Mouse (Mus musculus) embryonic facial prominence, embryonic 14.5 days (tissue): Measurements from ENCODE around the gene Sspo. TPM values are rescaled to one million over a fixed set of nuclear protein-coding genes. Genes with fewer than 3 reads are reported as not detected.
A peak's percentile ranks its signal among the peaks of the same experiment; 100 is the strongest.

Experiments used
- ATAC-seq: fragments of 200-750 bp; cut with Nextera tagmentation; 2 replicates; pipeline ENCODE4 v1.8.0; 2017; ENCODE audit warnings: low read depth, moderate number of reproducible peaks, moderate TSS enrichment
- DNase-seq: peaks from one replicate; pipeline ENCODE4 v3.0.0-alpha.2; 2015; ENCODE audit warnings: low spot score
- H3K27ac ChIP-seq: fragments of 300-500 bp; sonication (generic); replicated peaks from 2 replicates; pipeline ENCODE4 v1.5.1; 2014; ENCODE audit warnings: low read depth, mild to moderate bottlenecking, low read length, moderate library complexity
- H3K27me3 ChIP-seq: fragments of 300-500 bp; sonication (generic); replicated peaks from 2 replicates; pipeline ENCODE4 v1.6.1; 2014; ENCODE audit warnings: low read length; ENCODE audit not compliant: control insufficient read depth, insufficient read depth
- H3K36me3 ChIP-seq: fragments of 300-500 bp; sonication (generic); 2 replicates; pipeline ENCODE4 v1.6.1; 2014; ENCODE audit warnings: low read length, mixed read lengths; ENCODE audit not compliant: control insufficient read depth, insufficient read depth
- H3K4me1 ChIP-seq: fragments of 300-500 bp; sonication (generic); 2 replicates; pipeline ENCODE4 v1.6.1; 2014; ENCODE audit warnings: antibody characterized with exemption, low read length; ENCODE audit not compliant: control insufficient read depth, insufficient read depth
- H3K4me2 ChIP-seq: fragments of 300-500 bp; sonication (generic); 2 replicates; pipeline ENCODE4 v1.6.1; 2014; ENCODE audit warnings: low read depth, mild to moderate bottlenecking, low read length, moderate library complexity, mixed read lengths
- H3K4me3 ChIP-seq: fragments of 300-500 bp; sonication (generic); 2 replicates; pipeline ENCODE4 v1.5.1; 2014; ENCODE audit warnings: low read depth, mild to moderate bottlenecking, low read length
- H3K9ac ChIP-seq: fragments of 300-500 bp; sonication (generic); 2 replicates; pipeline ENCODE4 v1.6.1; 2014; ENCODE audit warnings: low read depth, mild to moderate bottlenecking, low read length, moderate library complexity, mixed read lengths
- H3K9me3 ChIP-seq: fragments of 300-500 bp; sonication (generic); 2 replicates; pipeline ENCODE4 v1.6.1; 2016; ENCODE audit warnings: low read length; ENCODE audit not compliant: control insufficient read depth
- WGBS: fragments of 180-500 bp; shearing (Covaris S2); extraction: QIAGEN DNeasy Blood & Tissue Kit; methylation state at CpG from one replicate; pipeline ENCODE4 v1.1.7; 2014; 5-methylcytosine and 5-hydroxymethylcytosine counted together
- polyA plus RNA-seq: library from polyadenylated mRNA; unstranded; fragments of >200 nt; fragmentation: Nextera tagmentation; extraction: Ambion mirVana; gene quantifications from 2 replicates; pipeline ENCODE4 v1.2.1, GENCODE M21; 2014

Sspo gene
- polyA plus RNA-seq, 1 experiment from 2014 or later: 1.1 TPM

DNA sequence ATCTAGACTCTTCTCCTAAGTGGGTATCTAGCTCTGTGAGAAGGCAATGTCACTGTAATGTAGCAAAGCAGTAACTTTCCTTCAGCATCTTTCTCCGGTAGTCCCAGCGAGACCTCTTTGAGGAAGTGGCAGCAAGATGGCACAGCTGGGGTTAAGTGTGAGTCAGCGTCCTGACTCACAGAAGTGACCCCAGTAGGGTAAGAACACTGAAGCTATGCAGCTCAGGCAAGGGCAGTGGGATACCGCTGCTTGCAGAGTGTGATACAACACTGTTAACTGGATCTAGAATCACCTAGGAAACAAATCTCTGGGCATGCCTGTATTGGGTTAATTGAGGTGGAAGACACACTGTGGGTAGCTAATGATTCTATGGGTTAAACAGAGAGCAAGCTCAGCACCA is 88.1 kb downstream of the Sspo start:
- Histone ChIP-seq H3K4me2 (no peak overlapping the region), H3K36me3 (peaks cover 12% of the 10 kb centered on the region), H3K9me3 (no peaks in the 10 kb centered on the region), H3K27me3 (no peaks in the 10 kb centered on the region), H3K4me1 (no peaks in the 10 kb centered on the region), H3K27ac (no peak overlapping the region), H3K9ac (no peak overlapping the region), H3K4me3 (no peak overlapping the region)
- no peak for DNase-seq
- ATAC-seq: no peak
- 71% methylated on average over 4 of the region's 4 CpGs for WGBS

- Histone ChIP-seq H3K27ac (no peak within 1 kb of the TSS), H3K9me3 (no peaks in the 10 kb centered on the region), H3K4me1 (peaks cover 11% of the 10 kb centered on the region; the same call in 1 of the 2 replicates), H3K36me3 (peaks cover 6% of the 10 kb centered on the region), H3K4me2 (peak within 1 kb of the TSS; percentile 62), H3K9ac (peak within 1 kb of the TSS; percentile 59), H3K27me3 (no peaks in the 10 kb centered on the region), H3K4me3 (peak within 1 kb of the TSS; percentile 37)
- 6% methylated on average over 31 of the region's 38 CpGs for WGBS
- peak; percentile 95 for ATAC-seq
- DNase-seq: peak; percentile 96
These were observed 89.3 kb downstream of the Sspo start, which contains the start of gene Atp6v0e2 for GRCm38 (mm10) chr6:48537105-48537954. Gene Atp6v0e2 (plus strand): TSS chr6:48537615.

DNA sequence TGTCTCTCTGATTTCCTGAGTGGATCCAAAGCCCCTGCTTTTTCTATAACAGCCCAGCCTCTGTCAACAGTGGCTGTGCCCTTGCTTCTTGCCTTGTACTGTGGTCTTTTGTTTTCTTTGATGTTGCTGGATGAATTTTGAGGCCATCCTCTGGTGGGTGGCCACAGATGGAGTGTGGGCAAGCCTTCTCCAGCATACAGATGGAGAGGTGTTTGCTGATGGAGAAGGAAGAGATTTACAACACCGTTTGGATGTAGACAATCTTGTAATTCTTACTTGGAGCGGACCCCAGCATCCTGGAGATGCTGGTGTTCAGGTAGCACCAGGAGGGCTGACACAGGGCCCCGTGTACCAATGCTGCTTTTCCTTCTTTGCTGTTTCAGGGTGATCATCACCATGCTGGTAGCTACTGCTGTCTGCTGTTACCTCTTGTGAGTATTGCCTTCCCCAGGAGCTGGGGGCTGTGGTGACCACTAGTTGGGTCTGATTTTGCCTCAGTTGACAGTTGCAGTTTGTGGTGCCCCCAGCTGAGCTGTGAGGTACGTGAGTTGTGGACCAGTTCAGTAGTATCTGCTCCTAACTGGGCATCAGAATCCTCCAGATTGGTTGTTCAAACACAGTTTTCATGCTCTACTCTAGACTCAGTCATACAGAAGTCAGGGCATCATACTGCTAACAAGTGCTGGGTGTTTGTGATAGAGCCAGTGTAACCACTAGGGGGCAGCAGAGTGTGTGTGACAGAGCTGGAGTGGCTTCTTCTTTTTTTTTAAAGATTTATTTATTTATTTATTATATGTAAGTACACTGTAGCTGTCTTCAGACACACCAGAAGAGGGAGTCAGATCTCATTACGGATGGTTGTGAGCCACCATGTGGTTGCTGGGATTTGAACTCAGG is 91.1 kb downstream of the Sspo start:
- ATAC-seq: no peak; the same call in 1 of the 2 replicates
- Histone ChIP-seq H3K9me3 (no peaks in the 10 kb centered on the region), H3K4me3 (no peak overlapping the region), H3K4me2 (no peak overlapping the region), H3K9ac (no peak overlapping the region), H3K27me3 (no peaks in the 10 kb centered on the region), H3K27ac (no peak overlapping the region), H3K36me3 (no peaks in the 10 kb centered on the region; the same call in 1 of the 2 replicates), H3K4me1 (peaks cover 11% of the 10 kb centered on the region; the same call in 1 of the 2 replicates)
- WGBS: 68% methylated on average over 4 of the region's 5 CpGs
- peak; percentile 84 for DNase-seq

- DNase-seq (no peak), ATAC-seq (no peak)
- H3K4me2 ChIP-seq: no peak overlapping the region
- 69% methylated on average over 5 of the region's 5 CpGs for WGBS
- H3K27ac ChIP-seq: no peak overlapping the region
- H3K9me3 ChIP-seq: no peaks in the 10 kb centered on the region
- H3K4me3 ChIP-seq: no peak overlapping the region
- no peaks in the 10 kb centered on the region; the same call in 1 of the 2 replicates for H3K36me3 ChIP-seq
- H3K9ac ChIP-seq: no peak overlapping the region
- peaks cover 11% of the 10 kb centered on the region; the same call in 1 of the 2 replicates for H3K4me1 ChIP-seq
- no peaks in the 10 kb centered on the region for H3K27me3 ChIP-seq
These were observed 91.8 kb downstream of the Sspo start for GRCm38 (mm10) chr6:48539860-48540259.

GRCm38 (mm10) chr6:48540721-48541120 is 92.7 kb downstream of the Sspo start:
- H3K4me2 ChIP-seq: no peak overlapping the region
- no peak overlapping the region for H3K27ac ChIP-seq
- no peaks in the 10 kb centered on the region for H3K27me3 ChIP-seq
- no peak for DNase-seq
- H3K36me3 ChIP-seq: no peaks in the 10 kb centered on the region
- no peak overlapping the region for H3K4me3 ChIP-seq
- H3K9ac ChIP-seq: no peak overlapping the region
- ATAC-seq: no peak
- 50% methylated on average over 3 of the region's 3 CpGs for WGBS
- H3K9me3 ChIP-seq: no peaks in the 10 kb centered on the region
- peaks cover 11% of the 10 kb centered on the region; the same call in 1 of the 2 replicates for H3K4me1 ChIP-seq

- no peak overlapping the region for H3K4me3 ChIP-seq
- H3K27me3 ChIP-seq: no peaks in the 10 kb centered on the region
- peak; percentile 49 for DNase-seq
- no peak overlapping the region for H3K27ac ChIP-seq
- H3K4me2 ChIP-seq: no peak overlapping the region
- WGBS: 26% methylated on average over 7 of the region's 7 CpGs
- 0 out of 2 replicates have a peak overlapping the region, but pooled peaks have one; percentile 25 for H3K9ac ChIP-seq
- no peak for ATAC-seq
- H3K4me1 ChIP-seq: peaks cover 11% of the 10 kb centered on the region; the same call in 1 of the 2 replicates
- H3K36me3 ChIP-seq: no peaks in the 10 kb centered on the region
- H3K9me3 ChIP-seq: no peaks in the 10 kb centered on the region
These were observed 93.8 kb downstream of the Sspo start for GRCm38 (mm10) chr6:48541560-48542450.

- no peak overlapping the region for H3K4me3 ChIP-seq
- DNase-seq (no peak), ATAC-seq (no peak)
- H3K27me3 ChIP-seq: no peaks in the 10 kb centered on the region
- H3K9me3 ChIP-seq: no peaks in the 10 kb centered on the region
- H3K27ac ChIP-seq: no peak overlapping the region
- 79% methylated on average over 3 of the region's 3 CpGs for WGBS
- H3K4me1 ChIP-seq: peaks cover 11% of the 10 kb centered on the region; the same call in 1 of the 2 replicates
- no peak overlapping the region for H3K4me2 ChIP-seq
- no peaks in the 10 kb centered on the region for H3K36me3 ChIP-seq
- no peak overlapping the region for H3K9ac ChIP-seq
These were observed 94.6 kb downstream of the Sspo start for GRCm38 (mm10) chr6:48542631-48543030.

GRCm38 (mm10) chr6:48545251-48545650 is 97.2 kb downstream of the Sspo start:
- DNase-seq: no peak
- WGBS: 67% methylated on average over 5 of the region's 5 CpGs
- Histone ChIP-seq H3K4me3 (no peak overlapping the region), H3K4me2 (no peak overlapping the region), H3K9ac (no peak overlapping the region), H3K4me1 (peaks cover 11% of the 10 kb centered on the region; the same call in 1 of the 2 replicates), H3K27me3 (no peaks in the 10 kb centered on the region), H3K9me3 (no peaks in the 10 kb centered on the region), H3K36me3 (no peaks in the 10 kb centered on the region), H3K27ac (no peak overlapping the region)
- no peak for ATAC-seq
